1 mouse cellular context compared by ENCODE assay signal in the genomic region with DNA sequence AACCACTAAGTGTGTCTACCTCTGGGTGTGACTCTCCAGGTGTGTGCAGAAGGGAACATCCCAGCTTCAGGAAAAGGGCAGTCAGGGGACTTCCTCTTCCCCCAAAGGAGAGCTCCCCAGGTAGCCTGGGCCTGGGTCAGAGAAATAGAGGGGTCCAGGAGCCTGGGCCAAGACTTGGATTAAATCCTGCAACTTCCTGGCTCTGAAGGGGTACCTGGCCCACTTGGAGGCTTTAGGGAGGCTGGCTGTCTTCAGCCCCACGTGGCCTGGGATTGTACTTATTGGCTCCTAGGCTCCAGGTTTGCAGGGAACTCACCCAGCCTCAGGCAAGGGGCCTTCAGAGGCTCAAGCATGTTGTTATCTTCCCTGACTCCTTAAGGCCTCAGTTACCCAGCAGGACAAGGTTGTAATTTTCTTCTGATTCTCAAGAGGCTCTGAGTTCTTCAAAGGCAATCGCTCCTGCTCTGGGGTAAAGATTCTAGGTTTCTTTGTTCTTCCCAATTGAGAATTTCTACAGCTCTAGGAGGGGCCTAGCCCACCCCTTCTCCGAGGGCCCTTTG.
TF ChIP-seq lines count a peak whose summit lies in the region.

No protein-coding gene starts in this region.

TF ChIP-seq in MEL, 35 proteins besides CTCF, POLR2A, EP300 and RAD21 (continued from another document):
- TF ChIP-seq MAX (IDR thresholded peaks at IDR 0.05; ENCODE audit: low read length), result no peak
- TF ChIP-seq ZNF384 (IDR thresholded peaks at IDR 0.05; ENCODE audit: low read depth, low read length), result no peak
- no peak for TF ChIP-seq E2F4 (IDR thresholded peaks at IDR 0.05; ENCODE audit: borderline replicate concordance, low read depth, low read length)
- no peak for TF ChIP-seq ZKSCAN1 (IDR thresholded peaks at IDR 0.05; ENCODE audit: low read depth, low read length)
- no peak for TF ChIP-seq GATA1 (IDR thresholded peaks at IDR 0.05; ENCODE audit: low read depth, low read length)
- TF ChIP-seq UBTF (IDR thresholded peaks at IDR 0.05; ENCODE audit: borderline replicate concordance, insufficient read depth, low read depth, low read length), result no peak
- TF ChIP-seq TCF12 (IDR thresholded peaks at IDR 0.05; ENCODE audit: low read depth, low read length), result no peak
- no peak for TF ChIP-seq JUND (IDR thresholded peaks at IDR 0.05; ENCODE audit: low read depth, low read length)
- TF ChIP-seq USF1 (IDR thresholded peaks at IDR 0.05; ENCODE audit: low read depth, low read length), result peak; percentile 48; the same call in 1 of the 2 replicates
TF ChIP-seq in MEL: peak in this region for 2.
